ENCODE assay signal across 8 mouse cellular contexts in genomic region chr2:5941861-5942415, GRCm38 (mm10). TPM values are rescaled to one million over a fixed set of nuclear protein-coding genes. Genes with fewer than 3 reads are reported as not detected.
DNase-seq lines count a peak whose midpoint lies in the region; ATAC-seq and TF ChIP-seq lines count a peak whose summit lies in the region.

No protein-coding gene starts in this region.

- WGBS in embryonic facial prominence, embryonic 12.5 days, result 57% methylated on average over 11 of the region's 11 CpGs
- 60% methylated on average over 11 of the region's 11 CpGs for WGBS in kidney, postnatal 0 days
- WGBS in neural tube, embryonic 14.5 days, result 63% methylated on average over 11 of the region's 11 CpGs

- H3K9ac ChIP-seq in embryonic facial prominence, embryonic 12.5 days, result peak overlapping the region; percentile 65
- peak overlapping the region; percentile 69 for H3K9ac ChIP-seq in kidney, postnatal 0 days (ENCODE audit: low read depth, low read length)
- peak overlapping the region; percentile 69 for H3K9ac ChIP-seq in neural tube, embryonic 14.5 days (replicated peaks; ENCODE audit: low read depth, low read length)

- peak overlapping the region; percentile 70 for H3K4me3 ChIP-seq in left cerebral cortex, adult 2 months
- H3K4me3 ChIP-seq in embryonic facial prominence, embryonic 12.5 days, result peak overlapping the region; percentile 67
- peak overlapping the region; percentile 62 for H3K4me3 ChIP-seq in kidney, postnatal 0 days (replicated peaks; ENCODE audit: low read depth, low read length)
- peak overlapping the region; percentile 56 for H3K4me3 ChIP-seq in neural tube, embryonic 14.5 days (ENCODE audit: low read depth, low read length)

- intact Hi-C loops in left cerebral cortex, adult 2 months (cut with DNase I), result no loop called here
- intact Hi-C loops in left cerebral cortex, postnatal 4 days (cut with DNase I), result no loop called here

- TF ChIP-seq CTCF in left cerebral cortex, adult 2 months (IDR thresholded peaks at IDR 0.05), result no peak
- TF ChIP-seq CTCF in kidney, postnatal 0 days (IDR thresholded peaks at IDR 0.05; ENCODE audit: low read depth), result no peak

- H3K27me3 ChIP-seq in embryonic facial prominence, embryonic 12.5 days, result no peaks in the 10 kb centered on the region
- H3K27me3 ChIP-seq in kidney, postnatal 0 days (ENCODE audit: insufficient read depth, low read length), result no peaks in the 10 kb centered on the region
- H3K27me3 ChIP-seq in neural tube, embryonic 14.5 days (ENCODE audit: control insufficient read depth, insufficient read depth, low read length), result no peaks in the 10 kb centered on the region

- peak overlapping the region; percentile 29 for H3K27ac ChIP-seq in left cerebral cortex, adult 2 months
- no peak overlapping the region for H3K27ac ChIP-seq in embryonic facial prominence, embryonic 12.5 days
- H3K27ac ChIP-seq in kidney, postnatal 0 days, result no peak overlapping the region
- no peak overlapping the region for H3K27ac ChIP-seq in neural tube, embryonic 14.5 days (ENCODE audit: low read depth, low read length)

- H3K9me3 ChIP-seq in embryonic facial prominence, embryonic 12.5 days, result no peaks in the 10 kb centered on the region
- H3K9me3 ChIP-seq in kidney, postnatal 0 days (replicated peaks; ENCODE audit: low read length), result no peaks in the 10 kb centered on the region
- no peaks in the 10 kb centered on the region for H3K9me3 ChIP-seq in neural tube, embryonic 14.5 days (ENCODE audit: control insufficient read depth, low read length)

- DNase-seq in left cerebral cortex, adult 2 months (ENCODE audit: extremely low spot score in 1 of 2, low spot score in 2 of 2), result no peak
- no peak for DNase-seq in left cerebral cortex, postnatal 4 days
- DNase-seq in kidney, postnatal 0 days (ENCODE audit: low spot score), result no peak
- no peak for DNase-seq in adrenal gland, postnatal 36 days

- H3K36me3 ChIP-seq in embryonic facial prominence, embryonic 12.5 days, result no peaks in the 10 kb centered on the region
- H3K36me3 ChIP-seq in kidney, postnatal 0 days (ENCODE audit: insufficient read depth, low read length), result no peaks in the 10 kb centered on the region
- no peaks in the 10 kb centered on the region for H3K36me3 ChIP-seq in neural tube, embryonic 14.5 days (ENCODE audit: control insufficient read depth, insufficient read depth, low read length)

- H3K4me2 ChIP-seq in embryonic facial prominence, embryonic 12.5 days (replicated peaks), result peak overlapping the region; percentile 82
- H3K4me2 ChIP-seq in kidney, postnatal 0 days (ENCODE audit: low read length), result peak overlapping the region; percentile 86
- peak overlapping the region; percentile 75 for H3K4me2 ChIP-seq in neural tube, embryonic 14.5 days (ENCODE audit: low read depth, low read length)

- no peaks in the 10 kb centered on the region for H3K4me1 ChIP-seq in embryonic facial prominence, embryonic 12.5 days
- H3K4me1 ChIP-seq in kidney, postnatal 0 days (replicated peaks; ENCODE audit: insufficient read depth, low read length), result no peaks in the 10 kb centered on the region
- no peaks in the 10 kb centered on the region for H3K4me1 ChIP-seq in neural tube, embryonic 14.5 days (ENCODE audit: control insufficient read depth, insufficient read depth, low read length)

- no peak for ATAC-seq in embryonic facial prominence, embryonic 12.5 days (ENCODE audit: insufficient number of reproducible peaks, insufficient read depth, low FRiP score, low TSS enrichment)
- no peak; the same call in 1 of the 2 replicates for ATAC-seq in kidney, postnatal 0 days (replicated peaks; ENCODE audit: low FRiP score, low read depth)
- no peak for ATAC-seq in neural tube, embryonic 14.5 days (ENCODE audit: low read depth)
- ATAC-seq in megakaryocyte-erythroid progenitor cell, adult 5-6 weeks (replicated peaks; ENCODE audit: low FRiP score, low TSS enrichment, poor library complexity, severe bottlenecking), result no peak
- ATAC-seq in megakaryocyte progenitor cell, adult 5-6 weeks (replicated peaks; ENCODE audit: poor library complexity), result no peak

RNA-seq across cellular contexts. Expression of gene Dhtkd1, which starts 0.7 kb away (rescaled TPM):
- total RNA-seq in left cerebral cortex, adult 2 months (2021), result 10 to 100 TPM; 10.5 to 13.2 TPM
- total RNA-seq in left cerebral cortex, postnatal 4 days (2021), result 10 to 100 TPM; 11.6 to 14.8 TPM
- 5.8 and 9.1 TPM in 2 replicates for polyA plus RNA-seq in embryonic facial prominence, embryonic 12.5 days (2016; fragmentation: Nextera tagmentation; extraction: Ambion mirVana)
- 1.8 and 2.2 TPM in 2 replicates for polyA plus RNA-seq in kidney, postnatal 0 days (2015; fragmentation: Nextera tagmentation; extraction: Ambion mirVana)
- polyA plus RNA-seq in neural tube, embryonic 14.5 days (2014; fragmentation: Nextera tagmentation; extraction: Ambion mirVana), result 7.7 and 10.1 TPM in 2 replicates
- total RNA-seq in megakaryocyte-erythroid progenitor cell, adult 5-6 weeks (2014; fragmentation: Nextera tagmentation), result 2.4 and 2.7 TPM in 2 replicates
- 1.1 and 5.7 TPM in 2 replicates for total RNA-seq in megakaryocyte-erythroid progenitor cell, adult 5-6 weeks (2017)
- total RNA-seq in megakaryocyte progenitor cell, adult 5-6 weeks (2015), result 0.32 and 0.90 TPM in 2 replicates
- total RNA-seq in megakaryocyte progenitor cell, adult 5-6 weeks (2017), result 0.64 and 0.67 TPM in 2 replicates
- total RNA-seq in adrenal gland, postnatal 36 days (2021), result 10 to 100 TPM in 1 of 2 experiments, 1 to 10 TPM in 1; 7.7 to 14.2 TPM

RNA-seq across cellular contexts. Expression of gene Upf2, which starts 9.3 kb away (rescaled TPM):
- total RNA-seq in left cerebral cortex, adult 2 months (2021), result 10 to 100 TPM; 43.9 to 44.1 TPM
- 10 to 100 TPM; 16.7 to 19.6 TPM for total RNA-seq in left cerebral cortex, postnatal 4 days (2021)
- polyA plus RNA-seq in embryonic facial prominence, embryonic 12.5 days (2016; fragmentation: Nextera tagmentation; extraction: Ambion mirVana), result 14.7 and 14.8 TPM in 2 replicates
- 7.3 and 8.0 TPM in 2 replicates for polyA plus RNA-seq in kidney, postnatal 0 days (2015; fragmentation: Nextera tagmentation; extraction: Ambion mirVana)
- 10.4 and 11.0 TPM in 2 replicates for polyA plus RNA-seq in neural tube, embryonic 14.5 days (2014; fragmentation: Nextera tagmentation; extraction: Ambion mirVana)
- 26.7 and 28.0 TPM in 2 replicates for total RNA-seq in megakaryocyte-erythroid progenitor cell, adult 5-6 weeks (2014; fragmentation: Nextera tagmentation)
- 29.3 and 51.9 TPM in 2 replicates for total RNA-seq in megakaryocyte-erythroid progenitor cell, adult 5-6 weeks (2017)
- 37.2 and 40.1 TPM in 2 replicates for total RNA-seq in megakaryocyte progenitor cell, adult 5-6 weeks (2015)
- 30.5 and 36.2 TPM in 2 replicates for total RNA-seq in megakaryocyte progenitor cell, adult 5-6 weeks (2017)
- total RNA-seq in adrenal gland, postnatal 36 days (2021), result 10 to 100 TPM; 22.1 to 24.5 TPM

RNA-seq across cellular contexts. Expression of gene Sec61a2, which starts 46.7 kb away (rescaled TPM):
- 100 to 1,000 TPM in 1 of 2 experiments, 10 to 100 TPM in 1; 98.1 to 104 TPM for total RNA-seq in left cerebral cortex, adult 2 months (2021)
- 100 to 1,000 TPM; 100 to 114 TPM for total RNA-seq in left cerebral cortex, postnatal 4 days (2021)
- 105 and 111 TPM in 2 replicates for polyA plus RNA-seq in embryonic facial prominence, embryonic 12.5 days (2016; fragmentation: Nextera tagmentation; extraction: Ambion mirVana)
- 36.6 and 43.2 TPM in 2 replicates for polyA plus RNA-seq in kidney, postnatal 0 days (2015; fragmentation: Nextera tagmentation; extraction: Ambion mirVana)
- polyA plus RNA-seq in neural tube, embryonic 14.5 days (2014; fragmentation: Nextera tagmentation; extraction: Ambion mirVana), result 134 and 144 TPM in 2 replicates
- 38.4 and 51.5 TPM in 2 replicates for total RNA-seq in megakaryocyte-erythroid progenitor cell, adult 5-6 weeks (2014; fragmentation: Nextera tagmentation)
- 15.2 and 42.3 TPM in 2 replicates for total RNA-seq in megakaryocyte-erythroid progenitor cell, adult 5-6 weeks (2017)
- total RNA-seq in megakaryocyte progenitor cell, adult 5-6 weeks (2015), result 30.0 and 42.4 TPM in 2 replicates
- 12.6 and 21.5 TPM in 2 replicates for total RNA-seq in megakaryocyte progenitor cell, adult 5-6 weeks (2017)
- total RNA-seq in adrenal gland, postnatal 36 days (2021), result 10 to 100 TPM; 28.0 to 38.2 TPM
